Mouse (Mus musculus) heart, adult 8-10 months (tissue): Measurements from ENCODE around the gene Erap1. TPM values are rescaled to one million over a fixed set of nuclear protein-coding genes. Genes with fewer than 3 reads are reported as not detected.
"Not testable (repeated sequence)": the region's sequence is repeated elsewhere in the genome, so short reads cannot be mapped to it uniquely, and the experiment has no call there.

Source experiments
- DNase-seq: peaks from one replicate; pipeline ENCODE4 v3.0.0; 2022; ENCODE audit warnings: low spot score
- total RNA-seq, 4 experiments: library from RNA; stranded (reverse); gene quantifications; 2 replicates each; pipeline ENCODE4 v1.2.4; 2022

Gene Erap1
- total RNA-seq = 10 to 100 TPM; 33.7 to 53.2 (median 42.0) TPM

- peak; percentile 45 for DNase-seq
Measured at GRCm38 (mm10) chr13:74638793-74639711, at the start of gene Erap1. TSS of gene Erap1 (plus strand) at chr13:74639568.

- peak; percentile 7 for DNase-seq
Measured at GRCm38 (mm10) chr13:74591401-74591821, 48.0 kb upstream of the Erap1 start.

- not testable (repeated sequence) for DNase-seq
Measured at GRCm38 (mm10) chr13:74591828-74592227, 47.5 kb upstream of the Erap1 start.

- not testable (repeated sequence) for DNase-seq
Measured at GRCm38 (mm10) chr13:74597022-74597421, 42.3 kb upstream of the Erap1 start.

GRCm38 (mm10) chr13:74601776-74602175 is 37.6 kb upstream of the Erap1 start:
- DNase-seq = not testable (repeated sequence)

GRCm38 (mm10) chr13:74617163-74618019 is 22.0 kb upstream of the Erap1 start:
- peak; percentile 87 for DNase-seq

GRCm38 (mm10) chr13:74632327-74632726 is 7.0 kb upstream of the Erap1 start:
- DNase-seq = no peak

GRCm38 (mm10) chr13:74632857-74633256 is 6.5 kb upstream of the Erap1 start:
- DNase-seq = no peak

- DNase-seq = peak; percentile 84
Measured at GRCm38 (mm10) chr13:74639712-74640522, 549 bp downstream of the Erap1 start.

- DNase-seq = not testable (repeated sequence)
Measured at GRCm38 (mm10) chr13:74640523-74640920, 1.2 kb downstream of the Erap1 start.

- DNase-seq = no peak
Measured at GRCm38 (mm10) chr13:74695497-74696193, 56.3 kb downstream of the Erap1 start.

- no peak for DNase-seq
Measured at GRCm38 (mm10) chr13:74696225-74696624, 56.9 kb downstream of the Erap1 start.

GRCm38 (mm10) chr13:74719002-74719401 is 79.6 kb downstream of the Erap1 start:
- no peak for DNase-seq

- DNase-seq = no peak
Measured at GRCm38 (mm10) chr13:74733726-74734125, 94.4 kb downstream of the Erap1 start.

GRCm38 (mm10) chr13:74735834-74736233 is 96.5 kb downstream of the Erap1 start:
- DNase-seq = no peak

- DNase-seq = no peak
Measured at GRCm38 (mm10) chr13:74736396-74736795, 97.0 kb downstream of the Erap1 start.
